Comparison of ENCODE assay signal across 21 mouse cellular contexts in genomic region chrX:7412239-7413033, GRCm38 (mm10). TPM values are rescaled to one million over a fixed set of nuclear protein-coding genes. Genes with fewer than 3 reads are reported as not detected.
A peak's percentile ranks its signal among the peaks of the same experiment; 100 is the strongest.
DNase-seq lines count a peak whose midpoint lies in the region; ATAC-seq and TF ChIP-seq lines count a peak whose summit lies in the region.
"Had no signal": no experiment of that assay in that cellular context is flagged by ENCODE, and none has a peak within 500 bp of the region (broad histone marks: within the 10 kb centered on the region; RNA-seq: fewer than 3 reads in every experiment).

No protein-coding gene starts in this region.

- H3K4me1 ChIP-seq in heart, embryonic 10.5 days: 0 out of 2 replicates have a peak, but pooled peaks cover 5% of the 10 kb centered on the region
- H3K4me1 ChIP-seq in kidney, adult 2 months (ENCODE audit: control insufficient read depth, insufficient read depth, low read length): no peaks in the 10 kb centered on the region
- no peaks in the 10 kb centered on the region for H3K4me1 ChIP-seq in lung, postnatal 0 days (ENCODE audit: insufficient read depth, low read depth, low read length)
- H3K4me1 ChIP-seq in small intestine, adult 2 months (ENCODE audit: control insufficient read depth, insufficient read depth, insufficient read length, low read length): no peaks in the 10 kb centered on the region
- H3K4me1 ChIP-seq: embryonic facial prominence, embryonic 15.5 days; forebrain, embryonic 12.5 days; lung, embryonic 15.5 days; neural tube, embryonic 15.5 days had no signal

- 0 out of 2 replicates have a peak overlapping the region, but pooled peaks have one; percentile 17 for H3K4me2 ChIP-seq in lung, postnatal 0 days (replicated peaks; ENCODE audit: low read depth, low read length)
- H3K4me2 ChIP-seq: embryonic facial prominence, embryonic 15.5 days; forebrain, embryonic 12.5 days; hindbrain, embryonic 14.5 days; liver, embryonic 11.5 days; lung, embryonic 15.5 days; neural tube, embryonic 15.5 days had no signal

- H3K27me3 ChIP-seq in heart, embryonic 10.5 days (ENCODE audit: insufficient read depth, poor library complexity, severe bottlenecking): no peaks in the 10 kb centered on the region
- H3K27me3 ChIP-seq in kidney, adult 2 months (replicated peaks; ENCODE audit: control insufficient read depth, insufficient read depth, low read length): no peaks in the 10 kb centered on the region
- H3K27me3 ChIP-seq in lung, postnatal 0 days (replicated peaks; ENCODE audit: insufficient read depth, low read length): no peaks in the 10 kb centered on the region
- H3K27me3 ChIP-seq in small intestine, adult 2 months (ENCODE audit: control insufficient read depth, insufficient read depth, low read length): no peaks in the 10 kb centered on the region
- H3K27me3 ChIP-seq: embryonic facial prominence, embryonic 15.5 days; forebrain, embryonic 12.5 days; lung, embryonic 15.5 days; neural tube, embryonic 15.5 days had no signal

- 0 out of 2 replicates have a peak overlapping the region, but pooled peaks have one; percentile 3 for H3K27ac ChIP-seq in heart, embryonic 10.5 days
- no peak overlapping the region for H3K27ac ChIP-seq in kidney, adult 2 months (ENCODE audit: insufficient read depth, low read depth, low read length)
- H3K27ac ChIP-seq in lung, postnatal 0 days (ENCODE audit: low read length): no peak overlapping the region
- H3K27ac ChIP-seq in small intestine, adult 2 months (ENCODE audit: insufficient read depth, low read depth, low read length): no peak overlapping the region
- H3K27ac ChIP-seq: embryonic facial prominence, embryonic 15.5 days; forebrain, embryonic 12.5 days; hindbrain, embryonic 14.5 days; lung, embryonic 15.5 days; neural tube, embryonic 15.5 days had no signal

- no peak for TF ChIP-seq CTCF in kidney, adult 2 months (conservative IDR thresholded peaks at IDR 0.05; ENCODE audit: insufficient read depth, insufficient read length, low read depth, low read length)
- TF ChIP-seq CTCF in lung, postnatal 0 days (IDR thresholded peaks at IDR 0.05): no peak
- no peak for TF ChIP-seq CTCF in small intestine, adult 2 months (IDR thresholded peaks at IDR 0.05; ENCODE audit: extremely low read depth, insufficient read length, insufficient replicate concordance, low read depth, low read length)

- no peaks in the 10 kb centered on the region for H3K9me3 ChIP-seq in heart, embryonic 10.5 days
- no peaks in the 10 kb centered on the region for H3K9me3 ChIP-seq in lung, postnatal 0 days (ENCODE audit: low read length)
- H3K9me3 ChIP-seq: embryonic facial prominence, embryonic 15.5 days; forebrain, embryonic 12.5 days; lung, embryonic 15.5 days; neural tube, embryonic 15.5 days had no signal

- no peak for TF ChIP-seq EP300 in lung, postnatal 0 days (IDR thresholded peaks at IDR 0.05)

- 68% methylated on average over 16 of the region's 16 CpGs for WGBS in heart, embryonic 10.5 days
- 35% methylated on average over 16 of the region's 16 CpGs for WGBS in kidney, adult 2 months
- 53% methylated on average over 16 of the region's 16 CpGs for WGBS in lung, postnatal 0 days
- WGBS in small intestine, adult 2 months: 41% methylated on average over 16 of the region's 16 CpGs

- no peak for DNase-seq in heart, embryonic 10.5 days (ENCODE audit: low spot score)
- DNase-seq in heart, adult 8-10 months (ENCODE audit: low spot score): no peak
- DNase-seq in kidney, adult 2 months: no peak
- DNase-seq in kidney, postnatal 14 days: no peak
- DNase-seq in lung, postnatal 0 days (ENCODE audit: low spot score): no peak
- no peak for DNase-seq in lung, adult 18-20 months
- no peak for DNase-seq in cerebellum, postnatal 14 days
- DNase-seq: adrenal gland, adult 8-10 months; cerebellum, postnatal 10 days; embryo, embryonic 11 days; kidney, adult 9 months; midbrain, embryonic 14.5 days; thymus, adult 2 months had no signal

- no peak overlapping the region for H3K9ac ChIP-seq in lung, postnatal 0 days (replicated peaks; ENCODE audit: low read depth)
- H3K9ac ChIP-seq: embryonic facial prominence, embryonic 15.5 days; forebrain, embryonic 12.5 days; hindbrain, embryonic 14.5 days; lung, embryonic 15.5 days; neural tube, embryonic 15.5 days had no signal

- H3K4me3 ChIP-seq in heart, embryonic 10.5 days: peak overlapping the region; percentile 27; the same call in 1 of the 2 replicates
- 0 out of 2 replicates have a peak overlapping the region, but pooled peaks have one; percentile 10 for H3K4me3 ChIP-seq in kidney, adult 2 months (ENCODE audit: insufficient read depth, low read depth, low read length)
- no peak overlapping the region for H3K4me3 ChIP-seq in lung, postnatal 0 days (ENCODE audit: low read depth, low read length)
- 0 out of 2 replicates have a peak overlapping the region, but pooled peaks have one; percentile 21 for H3K4me3 ChIP-seq in small intestine, adult 2 months (ENCODE audit: low read depth, low read length)
- H3K4me3 ChIP-seq: embryonic facial prominence, embryonic 15.5 days; forebrain, embryonic 12.5 days; lung, embryonic 15.5 days; myocyte; neural tube, embryonic 15.5 days had no signal

- ATAC-seq in lung, postnatal 0 days: no peak

- TF ChIP-seq POLR2A in kidney, adult 2 months (IDR thresholded peaks at IDR 0.05; ENCODE audit: low read depth, low read length): no peak
- no peak for TF ChIP-seq POLR2A in small intestine, adult 2 months (IDR thresholded peaks at IDR 0.05; ENCODE audit: low read depth, low read length)

- no peaks in the 10 kb centered on the region for H3K36me3 ChIP-seq in heart, embryonic 10.5 days
- no peaks in the 10 kb centered on the region for H3K36me3 ChIP-seq in kidney, adult 2 months (ENCODE audit: control insufficient read depth, insufficient read depth, low read length)
- no peaks in the 10 kb centered on the region for H3K36me3 ChIP-seq in lung, postnatal 0 days (ENCODE audit: insufficient read depth, low read length)
- no peaks in the 10 kb centered on the region for H3K36me3 ChIP-seq in small intestine, adult 2 months (ENCODE audit: control insufficient read depth, insufficient read depth, low read length)
- H3K36me3 ChIP-seq: embryonic facial prominence, embryonic 15.5 days; forebrain, embryonic 12.5 days; lung, embryonic 15.5 days; neural tube, embryonic 15.5 days had no signal

RNA-seq across cellular contexts. Expression of gene Usp27x, which starts 36.8 kb away (rescaled TPM):
- 0.33 and 0.98 TPM in 2 replicates for polyA plus RNA-seq in heart, embryonic 10.5 days (2016; fragmentation: Nextera tagmentation; extraction: Ambion mirVana)
- total RNA-seq in heart, adult 8-10 months (2022): under 1 TPM; 0.34 to 0.63 (median 0.63) TPM
- polyA plus RNA-seq in kidney, adult 2 months (2012; rRNA removed): 0.88 and 0.90 TPM in 2 replicates
- 0.62 and 0.68 TPM in 2 replicates for polyA plus RNA-seq in lung, postnatal 0 days (2015; fragmentation: Nextera tagmentation; extraction: Ambion mirVana)
- polyA plus RNA-seq in small intestine, adult 2 months (2012; rRNA removed): 0.28 and 0.41 TPM in 2 replicates
